Mouse (Mus musculus) left cerebral cortex, adult 2 months (tissue): ENCODE results near the gene Slc1a7. TPM values are rescaled to one million over a fixed set of nuclear protein-coding genes. Genes with fewer than 3 reads are reported as not detected.

ENCODE experiments used
- DNase-seq, 2 experiments: peaks; one replicate each; pipeline ENCODE4 v3.0.0; 2021 to 2022; ENCODE audit warnings: low spot score in 2 of 2, mixed read lengths in 1 of 2; ENCODE audit errors: extremely low spot score in 1 of 2
- H3K27ac ChIP-seq: fragments of 200-600 bp; 2 replicates; pipeline ENCODE4 v1.8.1; 2022
- H3K4me3 ChIP-seq: fragments of 200-600 bp; 2 replicates; pipeline ENCODE4 v1.8.1; 2022
- CTCF ChIP-seq: fragments of 200-600 bp; IDR thresholded peaks from 2 replicates; pipeline ENCODE4 v1.8.1; 2022; ENCODE audit warnings: antibody characterized with exemption, mild to moderate bottlenecking, moderate library complexity
- intact Hi-C: fragments of 180-260 bp; cut with DNase I; formaldehyde crosslinking; loops from one replicate; pipeline ENCODE4 v1.15.1; 2025
- total RNA-seq, 2 experiments: library from RNA; stranded (reverse); gene quantifications; 2 replicates each; pipeline ENCODE4 v1.2.3; 2021

Gene Slc1a7
- total RNA-seq, 2 experiments from 2014 or later: 0.43 to 0.94 TPM

DNA sequence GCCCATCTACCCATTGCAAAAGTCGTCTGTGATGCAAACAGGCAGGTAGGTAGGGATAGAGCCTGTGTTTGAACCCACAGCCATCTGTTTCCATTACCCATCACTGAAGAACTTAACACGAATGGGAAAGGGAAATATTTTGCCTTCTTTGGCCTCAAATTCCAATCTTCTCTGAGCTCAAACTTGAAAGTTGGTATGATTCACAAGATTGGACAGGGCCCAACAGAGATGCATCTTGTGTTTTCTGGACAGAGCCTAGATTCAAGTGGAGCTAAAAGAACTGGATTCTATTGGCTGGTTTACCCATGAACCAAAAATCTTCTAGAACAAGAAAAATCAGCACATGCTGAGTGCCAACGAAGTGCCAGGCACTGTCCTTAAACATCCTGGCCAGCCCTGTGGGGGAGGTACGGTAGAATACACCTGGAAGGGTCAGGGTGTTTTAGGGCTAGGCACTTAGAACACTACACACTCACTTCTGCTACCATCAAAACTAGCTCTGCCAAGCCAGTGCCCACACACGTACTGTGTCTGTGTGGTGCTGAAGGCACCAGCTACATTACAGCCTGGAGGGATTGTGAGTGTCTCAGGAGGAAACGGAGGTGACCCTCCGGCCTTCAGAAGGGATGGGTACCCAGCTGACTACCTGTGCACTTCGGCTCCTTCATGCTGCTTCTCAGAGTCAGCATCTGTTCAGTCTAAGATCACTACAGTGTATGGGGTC is 65.1 kb downstream of the Slc1a7 start:
- intact Hi-C loops: loop anchor here (2.0 kb wide), 3 partner anchors 26 to 48 kb away; no protein-coding TSS in a partner anchor
- Histone ChIP-seq H3K4me3 (no peak overlapping the region), H3K27ac (peak overlapping the region; percentile 50; the same call in 1 of the 2 replicates)
- no peak for TF ChIP-seq CTCF
- no peak for DNase-seq

DNA sequence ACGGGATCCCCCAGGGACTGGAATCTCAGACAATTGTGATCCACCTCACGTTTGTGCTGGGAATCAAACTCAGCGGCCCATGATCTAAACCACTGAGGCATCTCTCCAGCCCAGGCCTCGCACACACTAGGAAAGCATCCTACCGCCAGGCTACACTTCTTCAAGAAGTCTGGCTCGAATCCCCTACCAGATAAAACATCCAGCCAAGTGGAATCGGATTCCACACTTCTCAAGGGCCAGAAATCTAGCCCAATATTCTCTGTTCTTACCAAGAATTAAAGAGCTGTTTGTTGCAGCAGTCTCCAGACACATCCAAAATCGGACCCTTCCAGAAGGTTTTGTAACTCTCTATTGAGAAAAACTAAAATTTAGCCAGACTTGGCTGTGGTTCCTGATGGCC is 68.9 kb downstream of the Slc1a7 start:
- no peak for DNase-seq
- Histone ChIP-seq H3K27ac (no peak overlapping the region), H3K4me3 (no peak overlapping the region)
- no peak for TF ChIP-seq CTCF
- intact Hi-C loops: no loop called here

DNA sequence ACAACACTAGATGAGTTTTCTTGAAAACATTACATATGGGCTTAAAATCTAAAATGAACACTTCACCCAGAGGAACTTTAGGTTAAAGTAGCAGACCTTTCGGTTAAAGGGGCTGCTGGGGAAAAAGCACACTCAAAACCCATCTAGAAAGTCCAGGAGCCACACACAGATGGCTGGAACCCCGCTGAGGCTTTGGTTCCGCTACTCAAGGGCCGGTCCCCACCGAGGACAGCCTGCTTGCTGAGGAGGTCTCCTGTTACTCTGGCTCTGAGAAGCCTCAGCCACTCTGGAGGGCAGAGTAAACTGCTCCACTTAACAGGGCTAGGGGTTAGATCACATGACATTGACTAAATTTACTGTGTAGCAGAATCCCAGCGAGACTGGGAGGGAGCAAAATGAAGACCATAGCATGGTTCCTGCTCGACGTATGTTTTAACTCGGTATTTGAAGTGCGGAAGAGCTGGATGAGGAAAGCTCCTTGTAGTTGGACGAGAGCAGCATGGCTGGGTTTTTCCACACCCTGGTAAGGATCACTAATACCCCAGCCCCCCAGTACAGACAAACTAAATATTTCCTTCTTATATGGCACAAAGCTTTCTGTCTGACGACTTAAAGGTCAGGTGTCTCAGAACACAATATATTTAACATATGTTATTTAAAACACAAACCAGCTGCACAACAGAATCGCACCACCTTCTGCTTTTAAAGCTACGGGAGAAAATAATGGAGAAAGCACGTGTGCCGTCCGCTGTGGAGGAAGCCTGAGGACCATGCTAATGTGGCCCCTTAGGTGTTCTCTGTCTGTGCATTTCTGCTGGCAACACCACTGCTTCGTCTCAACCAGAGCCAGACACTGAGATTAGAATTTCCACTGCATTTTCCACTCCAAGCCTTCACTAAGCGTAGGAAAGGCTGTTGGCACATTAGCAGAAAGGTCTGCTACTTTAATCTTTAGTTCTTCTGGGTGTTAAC is 77.3 kb downstream of the Slc1a7 start:
- intact Hi-C loops: no loop called here
- no peak for TF ChIP-seq CTCF
- Histone ChIP-seq H3K27ac (no peak overlapping the region), H3K4me3 (no peak overlapping the region)
- no peak for DNase-seq

DNA sequence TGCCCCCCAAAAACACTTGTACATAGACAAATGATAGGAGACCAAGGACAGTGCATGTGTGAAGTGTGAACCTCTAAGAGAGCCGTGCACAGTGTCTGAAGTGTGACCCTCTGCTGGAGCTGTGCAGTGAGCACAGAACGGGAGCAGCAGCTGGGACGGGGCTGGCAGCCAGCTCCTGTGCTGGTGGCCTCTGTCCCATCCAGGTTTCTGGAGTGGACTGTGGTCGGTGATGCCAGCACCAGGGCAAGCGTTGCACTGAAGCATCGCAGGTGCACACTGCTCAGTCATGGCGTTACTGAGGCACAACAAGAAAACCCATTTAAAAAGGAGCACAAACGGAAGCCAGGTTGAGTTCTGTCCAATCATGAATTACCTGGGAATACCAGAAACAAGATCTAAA is 78.0 kb downstream of the Slc1a7 start:
- Histone ChIP-seq H3K4me3 (no peak overlapping the region), H3K27ac (no peak overlapping the region)
- no peak for DNase-seq
- TF ChIP-seq CTCF: no peak
- intact Hi-C loops: no loop called here

DNA sequence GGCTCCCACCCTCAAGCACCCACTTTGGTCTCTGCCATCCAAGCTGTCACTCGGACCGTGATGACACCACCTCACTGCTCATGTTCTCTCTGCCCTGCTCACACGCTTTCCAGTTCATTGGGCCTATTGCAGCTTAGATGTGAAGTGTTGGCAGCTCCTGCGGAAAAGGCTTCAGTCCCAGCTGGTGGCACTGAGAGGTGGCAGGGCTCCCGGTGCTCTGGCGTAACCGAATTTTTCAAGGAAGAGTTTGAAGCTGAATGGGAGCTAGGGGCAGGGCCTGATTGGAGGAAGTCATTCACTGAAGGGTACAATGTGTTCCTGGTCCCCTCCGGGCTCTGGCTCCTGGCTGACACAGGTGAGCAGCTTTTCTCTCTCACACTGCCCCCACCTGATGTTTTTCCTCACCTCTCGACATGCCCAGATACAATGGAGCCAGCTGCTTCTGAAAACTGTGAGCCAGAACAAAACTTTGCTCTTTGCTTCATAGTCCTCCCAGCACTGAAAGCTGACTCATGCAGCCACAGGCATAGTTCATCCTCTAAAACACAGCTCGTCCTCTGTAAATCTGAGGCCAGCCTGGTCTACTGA is 83.6 kb downstream of the Slc1a7 start:
- H3K4me3 ChIP-seq: no peak overlapping the region
- H3K27ac ChIP-seq: peak overlapping the region; percentile 24
- intact Hi-C loops: no loop called here
- DNase-seq: peak in 1 of 2 experiments; percentile 17
- TF ChIP-seq CTCF: no peak

DNA sequence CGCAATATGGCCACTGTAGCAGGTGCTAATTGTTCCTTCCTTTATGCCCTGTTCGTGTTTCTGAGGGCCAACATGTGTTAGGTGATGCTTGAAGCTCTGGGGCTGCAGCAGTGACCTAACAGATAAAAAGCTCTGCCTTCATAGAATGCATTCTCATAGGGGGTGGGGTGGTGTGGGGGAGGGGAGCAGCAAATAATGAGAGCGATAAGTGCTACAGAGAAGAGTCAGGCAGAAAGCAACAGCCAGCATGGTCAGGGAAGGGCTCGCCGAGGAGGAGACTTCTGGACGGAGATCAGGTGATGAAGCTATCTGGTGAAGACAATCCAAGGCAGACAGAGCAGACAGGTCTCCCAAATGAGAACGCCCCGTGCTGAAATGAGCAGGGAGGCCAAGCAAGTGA is 84.5 kb downstream of the Slc1a7 start:
- intact Hi-C loops: no loop called here
- DNase-seq: no peak
- H3K4me3 ChIP-seq: no peak overlapping the region
- H3K27ac ChIP-seq: no peak overlapping the region
- TF ChIP-seq CTCF: no peak

DNA sequence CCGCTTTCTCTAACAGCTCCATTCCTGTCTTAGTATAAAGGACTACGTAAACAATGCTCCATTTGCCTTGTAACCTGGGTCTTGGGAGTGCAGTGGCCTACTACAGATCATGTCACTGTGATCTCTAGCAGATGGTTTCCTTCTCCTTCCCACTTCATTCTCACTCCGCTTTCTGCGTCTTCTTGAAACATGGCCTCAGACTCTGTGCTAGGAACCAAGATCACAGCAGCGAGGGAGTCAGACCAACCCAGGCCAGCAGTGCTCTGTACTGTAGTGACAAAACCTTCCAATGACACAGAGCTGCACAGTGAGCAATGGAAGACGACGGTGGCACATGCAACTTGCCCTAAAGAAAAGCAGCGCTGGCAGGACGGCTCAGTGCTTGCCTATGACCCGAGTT is 87.7 kb downstream of the Slc1a7 start:
- no peak for TF ChIP-seq CTCF
- no peak overlapping the region for H3K27ac ChIP-seq
- intact Hi-C loops: no loop called here
- no peak for DNase-seq
- no peak overlapping the region for H3K4me3 ChIP-seq

DNA sequence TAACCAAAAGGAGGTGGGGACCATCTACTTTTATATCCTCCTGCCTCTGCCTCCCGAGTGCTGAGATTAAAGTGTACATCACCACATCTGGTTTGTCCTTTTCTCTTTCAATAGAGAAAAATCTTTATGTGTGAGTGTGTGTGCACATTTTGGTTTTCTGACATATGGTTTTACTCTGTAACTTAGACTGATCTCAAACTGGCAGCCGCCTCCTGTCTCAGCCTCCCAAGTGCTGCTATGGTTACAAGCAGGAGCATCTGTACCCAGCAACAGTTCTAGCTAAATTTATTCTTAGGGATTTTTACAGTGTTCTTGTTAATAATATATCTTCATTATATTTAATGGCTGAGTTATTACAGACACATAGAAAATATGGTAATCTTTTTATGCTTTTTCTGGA is 89.1 kb downstream of the Slc1a7 start:
- no peak overlapping the region for H3K4me3 ChIP-seq
- no peak for TF ChIP-seq CTCF
- peak overlapping the region; percentile 57; the same call in 1 of the 2 replicates for H3K27ac ChIP-seq
- DNase-seq: no peak
- intact Hi-C loops: no loop called here

DNA sequence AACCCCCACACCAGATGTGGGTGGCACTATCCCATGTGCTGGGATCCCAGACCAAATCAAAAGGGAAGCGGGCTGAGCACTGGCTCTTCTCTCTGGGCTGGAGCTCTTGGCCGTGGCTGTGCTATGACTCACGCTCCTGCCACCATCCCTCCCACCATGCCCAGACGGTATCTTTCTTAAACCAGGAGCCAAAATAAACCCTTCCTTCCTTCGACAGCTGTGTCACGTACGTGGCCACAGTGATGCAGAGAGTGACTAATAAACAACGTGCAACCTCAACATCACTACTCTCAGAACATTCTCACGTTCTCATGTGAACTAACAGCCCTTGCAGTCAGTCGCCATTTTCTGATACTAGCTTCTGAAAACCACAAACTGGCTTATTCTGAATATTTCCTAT is 90.0 kb downstream of the Slc1a7 start:
- H3K4me3 ChIP-seq: no peak overlapping the region
- intact Hi-C loops: loop anchor here (2.0 kb wide), 2 partner anchors 25 to 73 kb away; no protein-coding TSS in a partner anchor
- H3K27ac ChIP-seq: peak overlapping the region; percentile 90
- DNase-seq: peak; percentile 29 to 53
- TF ChIP-seq CTCF: no peak

DNA sequence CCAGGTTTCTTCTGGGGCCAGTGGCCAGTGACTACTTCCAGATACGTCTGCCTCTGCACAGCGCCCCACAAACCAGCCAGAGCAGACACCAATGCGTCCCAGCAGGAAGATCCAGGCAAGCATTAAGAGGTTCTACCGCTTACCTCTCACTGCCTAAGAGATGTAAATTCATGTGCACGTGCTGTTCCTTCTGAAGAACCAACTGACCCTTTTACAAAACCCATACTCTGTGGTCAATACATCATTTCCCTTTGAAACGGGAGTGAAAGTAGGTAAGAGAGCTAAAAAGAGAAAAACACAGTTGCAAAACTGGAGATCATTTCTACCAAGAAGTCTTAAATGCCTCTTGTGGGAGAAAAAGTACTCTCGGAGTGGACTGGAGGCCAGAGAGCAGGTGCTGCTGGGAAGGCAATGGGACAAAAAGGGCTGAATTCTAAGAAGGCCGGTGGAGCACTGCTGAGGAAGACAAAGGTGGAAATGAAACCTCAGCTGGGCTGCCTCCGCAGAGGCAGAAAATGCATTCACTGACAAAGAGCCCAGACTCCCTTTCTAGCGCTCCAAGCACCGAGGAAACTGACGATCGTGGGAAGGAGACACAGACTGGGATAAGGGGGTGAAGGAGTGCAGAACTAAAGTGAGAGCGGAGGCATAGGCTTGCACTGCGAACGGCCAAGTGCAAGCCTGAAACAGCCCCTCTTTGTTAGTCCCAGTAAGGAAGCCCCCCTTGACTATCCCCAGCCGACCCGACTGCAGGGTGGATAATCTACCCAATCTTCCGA is 91.7 kb downstream of the Slc1a7 start:
- intact Hi-C loops: loop anchor here (1.0 to 2.0 kb wide), 3 partner anchors 27 to 122 kb away; no protein-coding TSS in a partner anchor
- H3K4me3 ChIP-seq: no peak overlapping the region
- DNase-seq: peak; percentile 30 to 49
- peak overlapping the region; percentile 90 for H3K27ac ChIP-seq
- TF ChIP-seq CTCF: no peak

DNA sequence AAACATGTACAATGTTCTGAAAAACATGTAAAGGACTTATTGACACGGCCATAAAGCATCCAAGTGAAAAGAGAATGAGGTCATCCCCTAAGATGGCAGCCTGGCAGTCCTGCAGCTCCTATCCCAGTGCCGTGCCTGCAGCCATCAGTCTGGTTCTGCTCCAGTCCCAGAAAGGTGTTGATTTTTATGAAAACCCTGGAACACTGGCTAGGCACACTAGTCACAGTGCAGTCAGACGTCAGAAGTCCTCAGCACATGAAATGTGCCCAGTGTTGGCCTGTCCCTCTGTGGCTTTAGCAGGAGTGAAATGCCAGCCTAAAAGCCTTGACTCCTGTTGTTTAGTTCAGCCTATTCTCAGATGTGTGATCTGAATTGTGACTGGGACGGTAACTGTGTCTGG is 92.6 kb downstream of the Slc1a7 start:
- no peak for DNase-seq
- TF ChIP-seq CTCF: no peak
- Histone ChIP-seq H3K4me3 (no peak overlapping the region), H3K27ac (peak overlapping the region; percentile 90)
- intact Hi-C loops: loop anchor here (1.0 kb wide), 1 partner anchor 123 kb away; no protein-coding TSS in a partner anchor
